Mouse (Mus musculus): ENCODE results near the gene Mllt3.

The Mllt3 gene

GRCm38 (mm10) chr4:87767711-87768561 lies 265.2 kb downstream of the Mllt3 start:
- peak; percentile 11; the same call in 1 of the 2 replicates for TF ChIP-seq NANOG (IDR thresholded peaks at IDR 0.05; ENCODE audit: borderline replicate concordance, low read length)
- TF ChIP-seq CTCF (conservative IDR thresholded peaks at IDR 0.05; ENCODE audit: low read length), result no peak
- no peaks in the 10 kb centered on the region for H3K36me3 ChIP-seq (ENCODE audit: insufficient read depth, low read length)
- no peak overlapping the region for H3K4me3 ChIP-seq (replicated peaks; ENCODE audit: low read length)
- H3K4me1 ChIP-seq (replicated peaks; ENCODE audit: low read depth, low read length), result peaks cover 17% of the 10 kb centered on the region
- H3K27me3 ChIP-seq (ENCODE audit: insufficient read depth, low read length), result no peaks in the 10 kb centered on the region
- H3K9me3 ChIP-seq (ENCODE audit: low read length), result no peaks in the 10 kb centered on the region

GRCm38 (mm10) chr4:87765729-87766128 lies 267.4 kb downstream of the Mllt3 start:
- H3K9me3 ChIP-seq (ENCODE audit: low read length), result no peaks in the 10 kb centered on the region
- H3K27me3 ChIP-seq (ENCODE audit: insufficient read depth, low read length), result no peaks in the 10 kb centered on the region
- H3K4me1 ChIP-seq (replicated peaks; ENCODE audit: low read depth, low read length), result peaks cover 17% of the 10 kb centered on the region
- TF ChIP-seq CTCF (conservative IDR thresholded peaks at IDR 0.05; ENCODE audit: low read length) (no peak), POU5F1 (IDR thresholded peaks at IDR 0.05; ENCODE audit: borderline replicate concordance, low read length) (no peak), NANOG (IDR thresholded peaks at IDR 0.05; ENCODE audit: borderline replicate concordance, low read length) (no peak)
- H3K36me3 ChIP-seq (ENCODE audit: insufficient read depth, low read length), result no peaks in the 10 kb centered on the region
- H3K4me3 ChIP-seq (replicated peaks; ENCODE audit: low read length), result no peak overlapping the region

DNA sequence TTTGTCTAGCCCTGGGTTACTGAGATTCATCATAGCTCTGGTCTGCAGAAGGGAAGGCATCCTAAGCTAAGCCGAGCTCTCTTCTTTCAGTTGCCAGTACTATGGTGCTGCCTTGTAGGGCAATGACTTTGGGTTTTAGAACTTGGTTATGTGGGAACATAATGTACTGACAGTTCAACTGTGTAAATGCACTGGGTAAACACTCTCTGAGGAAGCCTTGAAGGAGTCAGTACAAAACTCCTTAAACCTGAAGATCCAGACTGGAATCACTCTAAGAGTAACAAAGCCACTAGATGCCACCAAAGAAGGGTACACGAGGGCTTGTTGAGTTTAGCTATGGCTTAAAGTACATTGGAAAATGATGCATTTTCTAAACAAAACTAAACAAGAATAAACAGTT lies 272.1 kb downstream of the Mllt3 start:
- TF ChIP-seq CTCF (conservative IDR thresholded peaks at IDR 0.05; ENCODE audit: low read length), result no peak
- TF ChIP-seq POU5F1 (IDR thresholded peaks at IDR 0.05; ENCODE audit: borderline replicate concordance, low read length), result no peak
- no peak for TF ChIP-seq NANOG (IDR thresholded peaks at IDR 0.05; ENCODE audit: borderline replicate concordance, low read length)

GRCm38 (mm10) chr4:87760297-87760696 lies 272.9 kb downstream of the Mllt3 start:
- no peaks in the 10 kb centered on the region for H3K36me3 ChIP-seq (ENCODE audit: insufficient read depth, low read length)
- H3K27me3 ChIP-seq (ENCODE audit: insufficient read depth, low read length), result no peaks in the 10 kb centered on the region
- peaks cover 1% of the 10 kb centered on the region for H3K9me3 ChIP-seq (ENCODE audit: low read length)
- no peaks in the 10 kb centered on the region for H3K4me1 ChIP-seq (replicated peaks; ENCODE audit: low read depth, low read length)
- H3K4me3 ChIP-seq (replicated peaks; ENCODE audit: low read length), result no peak overlapping the region
- TF ChIP-seq NANOG (IDR thresholded peaks at IDR 0.05; ENCODE audit: borderline replicate concordance, low read length) (no peak), POU5F1 (IDR thresholded peaks at IDR 0.05; ENCODE audit: borderline replicate concordance, low read length) (no peak), CTCF (conservative IDR thresholded peaks at IDR 0.05; ENCODE audit: low read length) (no peak)

More for the DNA sequence above, 272.1 kb downstream of the Mllt3 start:
- no peaks in the 10 kb centered on the region for H3K36me3 ChIP-seq (ENCODE audit: insufficient read depth, low read length)
- H3K27me3 ChIP-seq (ENCODE audit: insufficient read depth, low read length), result no peaks in the 10 kb centered on the region
- H3K4me1 ChIP-seq (replicated peaks; ENCODE audit: low read depth, low read length), result no peaks in the 10 kb centered on the region
- no peaks in the 10 kb centered on the region for H3K9me3 ChIP-seq (ENCODE audit: low read length)
- no peak overlapping the region for H3K4me3 ChIP-seq (replicated peaks; ENCODE audit: low read length)

- peaks cover 8% of the 10 kb centered on the region for H3K9me3 ChIP-seq (ENCODE audit: low read length)
- no peak overlapping the region for H3K4me3 ChIP-seq (replicated peaks; ENCODE audit: low read length)
- TF ChIP-seq CTCF (conservative IDR thresholded peaks at IDR 0.05; ENCODE audit: low read length), result no peak
- TF ChIP-seq NANOG (IDR thresholded peaks at IDR 0.05; ENCODE audit: borderline replicate concordance, low read length), result no peak
- no peaks in the 10 kb centered on the region for H3K36me3 ChIP-seq (ENCODE audit: insufficient read depth, low read length)
- H3K27me3 ChIP-seq (ENCODE audit: insufficient read depth, low read length), result no peaks in the 10 kb centered on the region
- H3K4me1 ChIP-seq (replicated peaks; ENCODE audit: low read depth, low read length), result no peaks in the 10 kb centered on the region
Measured at GRCm38 (mm10) chr4:87759625-87760024, 273.5 kb downstream of the Mllt3 start.

- TF ChIP-seq NANOG (IDR thresholded peaks at IDR 0.05; ENCODE audit: borderline replicate concordance, low read length) (no peak), POU5F1 (IDR thresholded peaks at IDR 0.05; ENCODE audit: borderline replicate concordance, low read length) (no peak), CTCF (conservative IDR thresholded peaks at IDR 0.05; ENCODE audit: low read length) (no peak)
- H3K9me3 ChIP-seq (ENCODE audit: low read length), result peaks cover 13% of the 10 kb centered on the region
- no peaks in the 10 kb centered on the region for H3K36me3 ChIP-seq (ENCODE audit: insufficient read depth, low read length)
- no peak overlapping the region for H3K4me3 ChIP-seq (replicated peaks; ENCODE audit: low read length)
- H3K4me1 ChIP-seq (replicated peaks; ENCODE audit: low read depth, low read length), result no peaks in the 10 kb centered on the region
- H3K27me3 ChIP-seq (ENCODE audit: insufficient read depth, low read length), result no peaks in the 10 kb centered on the region
Measured at GRCm38 (mm10) chr4:87759110-87759509, 274.1 kb downstream of the Mllt3 start.

- H3K27me3 ChIP-seq (ENCODE audit: insufficient read depth, low read length), result peaks cover 3% of the 10 kb centered on the region; the same call in 1 of the 2 replicates
- no peaks in the 10 kb centered on the region for H3K4me1 ChIP-seq (replicated peaks; ENCODE audit: low read depth, low read length)
- no peaks in the 10 kb centered on the region for H3K36me3 ChIP-seq (ENCODE audit: insufficient read depth, low read length)
- H3K9me3 ChIP-seq (ENCODE audit: low read length), result peaks cover 25% of the 10 kb centered on the region
- no peak for TF ChIP-seq NANOG (IDR thresholded peaks at IDR 0.05; ENCODE audit: borderline replicate concordance, low read length)
- TF ChIP-seq CTCF (conservative IDR thresholded peaks at IDR 0.05; ENCODE audit: low read length), result no peak
- no peak for TF ChIP-seq POU5F1 (IDR thresholded peaks at IDR 0.05; ENCODE audit: borderline replicate concordance, low read length)
- no peak overlapping the region for H3K4me3 ChIP-seq (replicated peaks; ENCODE audit: low read length)
Measured at GRCm38 (mm10) chr4:87751515-87751864, 281.7 kb downstream of the Mllt3 start.

DNA sequence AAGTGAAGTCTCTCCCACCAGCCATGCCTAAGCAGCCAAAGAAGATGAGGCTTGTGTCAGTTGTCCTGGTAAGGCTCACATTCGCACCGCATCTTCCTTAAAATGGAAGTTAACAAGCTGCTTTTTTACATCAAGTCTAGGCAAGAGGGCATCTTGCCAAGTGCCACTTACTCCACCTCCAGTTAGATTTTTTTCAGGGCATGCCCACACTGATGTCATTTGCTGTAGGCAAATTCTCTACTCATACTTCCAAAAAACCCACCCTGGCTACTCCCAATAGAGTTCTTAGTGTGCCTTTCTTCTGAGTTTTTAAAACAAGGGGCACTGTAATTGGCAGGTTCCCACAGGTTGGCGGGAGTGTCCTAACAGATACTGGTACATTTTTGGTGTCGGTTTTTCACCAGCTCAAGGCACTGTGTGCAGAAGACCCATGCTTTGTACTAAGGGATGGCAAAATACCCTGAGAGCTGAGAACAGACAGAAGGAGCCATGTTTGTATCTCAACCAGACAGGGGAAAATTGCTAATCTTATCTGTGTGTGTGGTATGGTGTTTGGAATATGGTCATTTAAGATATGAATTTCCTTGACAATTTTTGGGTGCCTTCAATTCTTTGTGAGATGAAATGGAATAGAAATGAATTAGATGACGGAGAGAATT lies 282.2 kb downstream of the Mllt3 start:
- peaks cover 25% of the 10 kb centered on the region for H3K9me3 ChIP-seq (ENCODE audit: low read length)
- no peaks in the 10 kb centered on the region for H3K36me3 ChIP-seq (ENCODE audit: insufficient read depth, low read length)
- H3K4me3 ChIP-seq (replicated peaks; ENCODE audit: low read length), result no peak overlapping the region
- H3K27me3 ChIP-seq (ENCODE audit: insufficient read depth, low read length), result peaks cover 3% of the 10 kb centered on the region; the same call in 1 of the 2 replicates
- no peaks in the 10 kb centered on the region for H3K4me1 ChIP-seq (replicated peaks; ENCODE audit: low read depth, low read length)
- no peak for TF ChIP-seq POU5F1 (IDR thresholded peaks at IDR 0.05; ENCODE audit: borderline replicate concordance, low read length)
- no peak for TF ChIP-seq CTCF (conservative IDR thresholded peaks at IDR 0.05; ENCODE audit: low read length)
- no peak for TF ChIP-seq NANOG (IDR thresholded peaks at IDR 0.05; ENCODE audit: borderline replicate concordance, low read length)
